Mouse (Mus musculus): ENCODE measurements around the gene Gsk3b.

Gene Gsk3b

DNA sequence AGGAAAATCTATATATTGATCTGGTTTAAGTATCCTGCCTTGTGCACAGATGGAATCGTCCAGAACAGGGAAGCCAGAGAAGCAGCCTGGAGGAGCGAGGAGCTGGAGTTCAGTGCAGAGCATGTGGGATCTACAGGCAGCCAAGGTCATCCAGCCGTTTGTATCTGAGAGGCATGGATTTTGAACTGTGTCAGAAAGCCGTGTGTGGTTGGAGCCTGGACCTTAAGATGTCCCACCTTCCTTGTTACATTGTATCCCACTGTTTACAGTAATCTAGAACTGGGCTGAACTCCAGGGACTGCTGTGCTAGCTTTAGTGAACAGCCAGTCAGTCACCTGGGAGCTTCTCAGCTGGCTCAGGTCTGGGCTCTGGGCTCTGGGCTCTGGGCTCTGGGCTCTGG lies 197.7 kb downstream of the Gsk3b start:
- no peak for DNase-seq

DNA sequence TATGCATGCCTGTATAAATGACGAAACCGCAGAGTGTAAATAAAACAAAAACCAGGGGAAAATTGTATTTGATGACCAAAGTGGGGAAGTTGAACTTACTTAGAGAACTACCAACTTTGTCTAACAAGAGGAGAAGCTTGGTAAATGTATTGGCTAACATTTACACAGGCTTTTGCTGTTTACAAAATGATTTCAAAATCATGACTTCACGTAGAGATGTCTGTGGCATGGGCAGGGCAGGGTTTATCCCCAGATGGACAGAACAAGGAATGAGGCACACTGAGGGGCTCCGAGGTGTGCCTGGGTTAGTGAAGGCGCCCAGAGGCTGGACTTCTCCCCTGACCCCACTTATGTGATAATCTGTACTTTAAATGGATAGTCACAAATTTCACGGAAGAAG lies 198.6 kb downstream of the Gsk3b start:
- DNase-seq, result no peak

DNA sequence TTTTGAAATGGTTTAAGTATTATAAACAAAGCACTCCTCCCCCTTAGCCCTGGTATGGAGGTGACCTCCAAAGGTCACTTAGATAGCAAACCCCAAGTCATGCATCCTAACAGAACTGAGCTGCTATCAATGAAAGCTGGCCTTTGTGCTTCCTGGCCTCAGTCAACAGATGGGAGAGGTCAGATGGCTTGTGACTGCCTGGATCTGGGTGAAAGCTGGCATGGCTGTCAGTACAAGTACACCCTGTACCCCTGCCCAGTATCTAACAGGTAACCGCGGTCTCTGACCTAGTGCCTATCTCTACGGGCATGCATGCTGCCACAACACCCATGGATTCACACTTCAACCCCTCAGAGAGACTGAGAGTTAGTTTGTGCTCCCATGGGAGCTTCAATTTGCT lies 199.0 kb downstream of the Gsk3b start:
- no peak for DNase-seq

DNA sequence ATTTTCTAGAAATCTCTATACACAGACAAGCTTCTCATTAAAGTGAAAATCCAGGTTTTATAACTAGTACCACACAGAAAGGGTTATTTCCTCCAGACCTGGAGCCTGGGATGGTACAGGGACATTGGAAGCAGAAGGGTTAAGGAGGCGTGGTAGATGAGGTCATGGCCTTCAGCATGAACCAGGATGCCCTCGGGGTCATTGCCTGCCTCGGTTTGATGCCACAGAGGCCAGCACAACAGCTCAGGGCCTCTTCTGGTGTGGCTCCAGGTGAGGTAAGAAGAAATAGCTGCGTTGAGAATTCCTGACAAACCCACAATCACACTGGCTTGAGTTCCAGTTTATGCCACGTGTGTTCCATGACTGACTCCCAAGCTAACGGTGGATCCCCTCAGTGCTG lies 200.1 kb downstream of the Gsk3b start:
- no peak for DNase-seq

DNA sequence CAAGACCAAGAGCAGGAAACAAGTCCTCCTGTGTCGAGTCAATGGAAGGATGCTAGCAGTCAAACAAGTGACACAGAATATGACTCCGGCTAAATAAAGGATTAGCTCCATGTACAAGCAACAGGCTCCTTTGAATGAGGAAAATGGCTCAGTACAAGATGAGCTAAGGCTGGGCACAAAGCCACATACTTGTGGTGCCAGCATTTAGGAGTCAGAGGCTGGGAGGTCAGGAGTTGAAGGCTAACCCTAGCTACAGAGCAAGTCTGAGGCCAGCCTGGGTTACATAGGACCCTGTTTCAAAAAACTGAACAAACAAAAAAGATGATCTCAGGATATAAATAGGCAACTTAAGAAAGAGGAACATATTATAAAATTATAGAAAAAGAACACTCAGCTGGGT lies 201.3 kb downstream of the Gsk3b start:
- no peak for DNase-seq

DNA sequence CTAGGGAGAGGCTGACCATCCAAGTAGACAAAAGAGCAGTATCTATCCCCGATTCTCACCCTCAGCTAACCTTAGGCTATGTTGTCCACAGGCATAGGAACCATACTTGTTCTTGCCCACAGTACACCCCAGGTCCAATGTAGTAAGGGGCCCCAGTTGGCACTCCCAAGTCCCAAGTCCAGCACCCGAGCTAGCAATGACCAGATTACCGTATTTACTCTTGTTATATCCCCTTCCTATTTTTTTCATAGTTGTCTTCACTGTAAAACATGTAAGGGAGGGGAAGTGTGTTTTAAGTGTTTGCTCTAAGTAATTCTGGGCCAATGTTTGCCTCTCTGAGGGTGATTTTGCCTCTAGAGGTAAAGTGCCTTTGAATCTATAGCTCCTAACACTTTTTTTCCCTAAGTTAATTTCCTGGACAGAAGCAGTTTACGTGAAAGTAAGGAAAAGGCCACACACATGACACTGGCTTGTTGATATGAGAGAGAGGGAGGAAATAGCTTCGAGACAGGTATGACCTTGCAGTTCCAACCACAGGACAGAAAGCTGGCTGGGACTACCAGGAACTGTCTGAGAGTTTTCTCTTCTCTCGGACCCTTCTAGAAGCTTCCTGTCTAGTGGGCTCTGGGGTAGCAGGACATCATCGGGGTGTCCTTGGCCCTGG lies 206.0 kb downstream of the Gsk3b start, which contains the start of gene Nr1i2:
TSS of gene Nr1i2 (minus strand) at position 140 of the 664 bp plus-strand sequence.
- no peak for DNase-seq

DNA sequence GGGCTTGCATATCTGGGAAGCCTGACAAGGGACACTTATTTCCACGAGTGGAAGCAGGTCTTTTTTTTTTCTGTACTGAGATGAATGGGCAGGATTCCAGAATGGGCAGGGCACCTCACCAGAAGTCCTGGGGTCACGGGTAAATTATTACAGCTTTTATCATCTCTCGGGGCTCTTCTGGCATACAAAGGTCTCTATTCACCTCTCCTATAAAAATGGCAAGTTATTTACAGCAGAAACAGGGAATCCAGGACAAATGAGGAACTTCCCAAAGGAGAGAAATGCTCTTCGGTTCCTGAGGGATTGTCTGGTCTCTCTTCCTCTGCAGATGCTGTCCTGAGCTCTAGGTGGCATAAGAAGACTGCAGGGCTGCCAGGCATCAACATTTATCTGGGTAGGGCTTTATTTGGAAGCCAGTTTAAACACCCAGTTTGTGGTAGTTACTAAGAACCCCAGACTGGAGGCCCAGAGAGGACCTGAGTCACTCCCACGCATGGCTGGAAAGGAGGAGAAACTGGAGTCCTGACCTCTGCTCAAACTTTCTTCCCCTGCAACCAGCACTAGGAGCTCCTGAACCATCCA lies 206.6 kb downstream of the Gsk3b start:
- DNase-seq, result no peak

All from thymus, postnatal 14 days (tissue).